Mouse (Mus musculus) erythroblast, adult 5-6 weeks (primary cell): ENCODE data around the gene Slc36a4. TPM values are rescaled to one million over a fixed set of nuclear protein-coding genes. Genes with fewer than 3 reads are reported as not detected.

Experiments
- ATAC-seq: replicated peaks from 2 replicates; pipeline ENCODE4 v1.8.0; 2016; ENCODE audit warnings: moderate number of reproducible peaks, mild to moderate bottlenecking, moderate TSS enrichment, inconsistent platforms; ENCODE audit not compliant: poor library complexity, low FRiP score, severe bottlenecking
- total RNA-seq, 2 experiments: library from RNA; stranded (forward) in 1 of 2; stranded (reverse) in 1 of 2; fragments of 150-400 nt in 1 of 2; fragments of 200-764, 138-1000 nt in 1 of 2; gene quantifications; 2 replicates each; pipeline versions ENCODE4 v1.2.3 to v1.2.4; 2015 to 2017; ENCODE audit warnings: low replicate concordance in 2 of 2

Gene Slc36a4
- total RNA-seq, 2 experiments from 2014 or later, result 2.1 to 6.9 TPM

DNA sequence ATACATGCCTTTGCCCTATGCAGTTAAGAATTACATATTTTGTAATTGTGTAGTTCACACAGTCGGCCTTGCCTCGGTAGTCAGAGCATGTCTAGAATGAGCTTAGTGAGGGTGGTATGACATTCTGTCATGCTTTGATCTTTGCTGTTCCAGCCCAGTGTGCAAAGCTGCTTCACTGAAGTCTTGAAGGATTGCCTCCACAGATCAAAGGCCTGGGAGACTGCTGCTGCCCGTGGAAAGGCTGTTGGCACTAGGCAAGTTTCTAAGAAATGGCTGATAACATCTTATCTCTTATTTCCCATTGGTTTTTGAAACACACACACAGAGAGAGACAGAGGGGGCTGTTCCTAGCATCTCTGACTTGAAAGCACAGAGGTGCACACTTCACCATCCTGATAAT lies 76.7 kb downstream of the Slc36a4 start:
- ATAC-seq, result no peak

DNA sequence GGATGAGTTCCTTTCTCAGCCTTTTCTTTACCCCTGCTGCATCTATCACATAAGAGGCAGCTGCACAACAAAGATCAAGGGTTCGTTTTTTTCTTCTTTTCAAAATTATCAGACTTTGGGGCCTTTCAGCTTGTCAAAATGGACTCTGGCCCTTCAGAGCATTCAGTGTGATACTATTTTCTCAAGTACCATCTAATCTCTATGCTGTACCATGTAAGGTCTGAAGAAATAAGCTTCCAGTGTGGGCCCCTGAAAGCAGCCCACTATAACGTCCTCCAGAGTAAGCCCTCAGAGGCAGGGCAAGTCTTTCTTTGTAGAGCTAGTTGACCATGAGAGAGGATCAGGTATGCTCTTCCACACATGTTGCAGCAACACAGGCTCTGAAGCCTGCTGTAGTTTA lies 77.1 kb downstream of the Slc36a4 start:
- ATAC-seq, result no peak

DNA sequence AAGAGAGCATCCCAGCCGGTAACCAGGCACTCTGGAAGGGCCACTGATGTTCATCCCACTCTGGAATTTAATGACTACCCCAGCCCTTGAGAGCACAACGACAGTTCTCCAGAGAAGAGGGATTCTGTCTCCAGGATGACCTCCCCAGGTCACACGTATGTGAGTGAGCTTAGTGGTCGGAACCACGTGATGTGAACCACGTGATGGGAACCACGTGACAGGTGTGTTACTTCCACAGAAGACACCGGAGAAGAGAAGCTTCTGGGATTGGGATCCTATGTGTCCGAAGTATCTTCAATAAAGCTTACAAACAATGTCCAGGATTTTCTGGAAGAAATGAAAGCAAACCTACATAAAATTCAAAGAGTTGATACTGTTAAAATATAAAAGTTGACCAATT lies 82.5 kb downstream of the Slc36a4 start:
- no peak for ATAC-seq

Other genes with a start within 250 kb of the Slc36a4 start
- gene Smco4, start 216.3 kb upstream of the Slc36a4 start, total RNA-seq (2015; ENCODE audit: low replicate concordance), result 7.1 TPM in 1 of 2 replicates, not detected in the other
- gene Smco4, start 216.3 kb upstream of the Slc36a4 start, total RNA-seq (2017; ENCODE audit: low replicate concordance), result 2.5 TPM in 1 of 2 replicates, not detected in the other
- not detected in 2 replicates for gene Deup1, start 81.8 kb upstream of the Slc36a4 start, total RNA-seq (2015; ENCODE audit: low replicate concordance)
- 0.28 TPM in 1 of 2 replicates, not detected in the other for gene Deup1, start 81.8 kb upstream of the Slc36a4 start, total RNA-seq (2017; ENCODE audit: low replicate concordance)
- not detected in 2 replicates for gene Mtnr1b, start 164.8 kb downstream of the Slc36a4 start, total RNA-seq (2015; ENCODE audit: low replicate concordance)
- gene Mtnr1b, start 164.8 kb downstream of the Slc36a4 start, total RNA-seq (2017; ENCODE audit: low replicate concordance), result not detected in 2 replicates